Mouse (Mus musculus) T-helper 2 cell (primary cell): ENCODE measurements at regions not wholly inside any gene's neighbourhood (a gene's known extent, or its start where the extent isn't known, plus 50 kb on each side); places are given as distances from the start of the nearest gene placed in this dataset.

ENCODE experiments used
- in situ Hi-C: fragments of 300-600 bp; cut with MboI, MseI; formaldehyde crosslinking; loops from one replicate; pipeline ENCODE4 v1.15.1; 2025; ENCODE audit warnings: high pct_unique_total_duplicates

GRCm38 (mm10) chr9:43387397-43387796 lies 76.7 kb downstream of the Trim29 start:
- in situ Hi-C loops: loop anchor here (10.0 kb wide), 1 partner anchor 1947 kb away; no protein-coding TSS in a partner anchor

- in situ Hi-C loops: loop anchor here (10.0 kb wide), 2 partner anchors 1945 to 1995 kb away; no protein-coding TSS in a partner anchor
Observed at GRCm38 (mm10) chr9:43389491-43390083, 78.9 kb downstream of the Trim29 start.

GRCm38 (mm10) chr9:43392467-43393064 lies 81.9 kb downstream of the Trim29 start:
- in situ Hi-C loops: loop anchor here (10.0 kb wide), 1 partner anchor 1998 kb away; no protein-coding TSS in a partner anchor

GRCm38 (mm10) chr9:43394204-43394603 lies 83.6 kb downstream of the Trim29 start:
- in situ Hi-C loops: loop anchor here (10.0 kb wide), 1 partner anchor 1999 kb away; no protein-coding TSS in a partner anchor

- in situ Hi-C loops: loop anchor here (10.0 kb wide), 1 partner anchor 2000 kb away; no protein-coding TSS in a partner anchor
Observed at GRCm38 (mm10) chr9:43395209-43395608, 84.6 kb downstream of the Trim29 start.

GRCm38 (mm10) chr9:43396566-43396965 lies 85.9 kb downstream of the Trim29 start:
- in situ Hi-C loops: loop anchor here (10.0 kb wide), 1 partner anchor 2002 kb away; no protein-coding TSS in a partner anchor

- in situ Hi-C loops: no loop called here
Observed at GRCm38 (mm10) chr9:43408493-43408892, 97.8 kb downstream of the Trim29 start.

- in situ Hi-C loops: no loop called here
Observed at GRCm38 (mm10) chr9:43412473-43412872, 101.8 kb downstream of the Trim29 start.

- in situ Hi-C loops: no loop called here
Observed at GRCm38 (mm10) chr9:43419993-43420715, 109.5 kb downstream of the Trim29 start.

- in situ Hi-C loops: no loop called here
Observed at GRCm38 (mm10) chr9:43427007-43427406, 116.4 kb downstream of the Trim29 start.

GRCm38 (mm10) chr9:43433953-43434352 lies 123.3 kb downstream of the Trim29 start:
- in situ Hi-C loops: no loop called here

GRCm38 (mm10) chr9:43438476-43438875 lies 127.8 kb downstream of the Trim29 start:
- in situ Hi-C loops: no loop called here

GRCm38 (mm10) chr9:43440959-43441510 lies 130.4 kb downstream of the Trim29 start:
- in situ Hi-C loops: no loop called here

GRCm38 (mm10) chr9:43445491-43445890 lies 134.8 kb downstream of the Trim29 start:
- in situ Hi-C loops: no loop called here

- in situ Hi-C loops: no loop called here
Observed at GRCm38 (mm10) chr9:43447372-43447771, 136.7 kb downstream of the Trim29 start.

- in situ Hi-C loops: no loop called here
Observed at GRCm38 (mm10) chr9:43448981-43449380, 138.3 kb downstream of the Trim29 start.

- in situ Hi-C loops: no loop called here
Observed at GRCm38 (mm10) chr9:43453953-43454582, 143.4 kb downstream of the Trim29 start.

- in situ Hi-C loops: no loop called here
Observed at GRCm38 (mm10) chr9:43457736-43458135, 147.1 kb downstream of the Trim29 start.

GRCm38 (mm10) chr9:43461131-43461530 lies 150.5 kb downstream of the Trim29 start:
- in situ Hi-C loops: no loop called here

- in situ Hi-C loops: no loop called here
Observed at GRCm38 (mm10) chr9:43463445-43464090, 152.9 kb downstream of the Trim29 start.

- in situ Hi-C loops: no loop called here
Observed at GRCm38 (mm10) chr9:43465129-43465528, 154.5 kb downstream of the Trim29 start.
